In genomic region chr1:45818564-45818963, GRCm38 (mm10) we compare ENCODE assay signal across 19 mouse cellular contexts.
"Had no signal": no experiment of that assay in that cellular context is flagged by ENCODE, and none has a peak within 500 bp of the region (broad histone marks: within the 10 kb centered on the region; RNA-seq: fewer than 3 reads in every experiment).

No protein-coding gene starts in this region.

- DNase-seq: liver, postnatal 0 days; lung, adult 2 months; lung, postnatal 14 days; lung, postnatal 36 days; midbrain, embryonic 14.5 days; right cerebral cortex, postnatal 25 days; right cerebral cortex, postnatal 4 days; spleen, adult 18-20 months; thymus, adult 18-20 months; thymus, postnatal 14 days; thymus, postnatal 36 days had no signal

- H3K4me3 ChIP-seq: liver, embryonic 15.5 days; lung, embryonic 15.5 days; megakaryocyte, embryonic 14.5 days; midbrain, embryonic 12.5 days; neural tube, embryonic 12.5 days had no signal

- H3K4me1 ChIP-seq: liver, embryonic 15.5 days; lung, embryonic 15.5 days; megakaryocyte, embryonic 14.5 days; midbrain, embryonic 12.5 days; neural tube, embryonic 12.5 days had no signal

- H3K9ac ChIP-seq: liver, embryonic 15.5 days; liver, postnatal 0 days; lung, embryonic 15.5 days; midbrain, embryonic 12.5 days; neural tube, embryonic 12.5 days had no signal

- H3K27me3 ChIP-seq: liver, embryonic 15.5 days; lung, embryonic 15.5 days; megakaryocyte, embryonic 14.5 days; midbrain, embryonic 12.5 days; neural tube, embryonic 12.5 days had no signal

- H3K4me2 ChIP-seq: liver, embryonic 15.5 days; lung, embryonic 15.5 days; midbrain, embryonic 12.5 days; neural tube, embryonic 12.5 days had no signal

- H3K27ac ChIP-seq: liver, embryonic 15.5 days; lung, embryonic 15.5 days; macrophage; midbrain, embryonic 12.5 days; neural tube, embryonic 12.5 days had no signal

- H3K9me3 ChIP-seq: liver, embryonic 15.5 days; lung, embryonic 15.5 days; megakaryocyte, embryonic 14.5 days; midbrain, embryonic 12.5 days; neural tube, embryonic 12.5 days had no signal

- ATAC-seq: liver, postnatal 0 days; lung, postnatal 0 days; midbrain, embryonic 16.5 days had no signal
